Mouse (Mus musculus) limb, embryonic 12.5 days (tissue): ENCODE measurements around the gene 2310033P09Rik. TPM values are rescaled to one million over a fixed set of nuclear protein-coding genes. Genes with fewer than 3 reads are reported as not detected.
A peak's percentile ranks its signal among the peaks of the same experiment; 100 is the strongest.

Experiments
- ATAC-seq: fragments of 200-750 bp; cut with Nextera tagmentation; 2 replicates; pipeline ENCODE4 v1.8.0; 2017; ENCODE audit warnings: low read depth, moderate TSS enrichment; ENCODE audit not compliant: insufficient number of reproducible peaks, insufficient read depth, low FRiP score, low TSS enrichment
- H3K27ac ChIP-seq: fragments of 300-500 bp; sonication (generic); 2 replicates; pipeline ENCODE4 v1.5.1; 2016; ENCODE audit warnings: mild to moderate bottlenecking, moderate library complexity
- H3K27me3 ChIP-seq: fragments of 300-500 bp; sonication (generic); 2 replicates; pipeline ENCODE4 v1.6.1; 2016; ENCODE audit warnings: mild to moderate bottlenecking, moderate library complexity
- H3K36me3 ChIP-seq: fragments of 300-500 bp; sonication (generic); 2 replicates; pipeline ENCODE4 v1.6.1; 2016; ENCODE audit warnings: mild to moderate bottlenecking, moderate library complexity
- H3K4me1 ChIP-seq: fragments of 300-500 bp; sonication (generic); replicated peaks from 2 replicates; pipeline ENCODE4 v1.6.1; 2016
- H3K4me2 ChIP-seq: fragments of 300-500 bp; sonication (generic); 2 replicates; pipeline ENCODE4 v1.6.1; 2016; ENCODE audit warnings: mild to moderate bottlenecking, moderate library complexity
- H3K4me3 ChIP-seq: fragments of 300-500 bp; sonication (generic); replicated peaks from 2 replicates; pipeline ENCODE4 v1.5.1; 2016; ENCODE audit warnings: mild to moderate bottlenecking
- H3K9ac ChIP-seq: fragments of 300-500 bp; sonication (generic); replicated peaks from 2 replicates; pipeline ENCODE4 v1.6.1; 2016; ENCODE audit warnings: mild to moderate bottlenecking, moderate library complexity
- H3K9me3 ChIP-seq: fragments of 300-500 bp; sonication (generic); 2 replicates; pipeline ENCODE4 v1.6.1; 2016; ENCODE audit warnings: mild to moderate bottlenecking, moderate library complexity
- WGBS: fragments of 180-500 bp; shearing (Covaris S2); methylation state at CpG from one replicate; pipeline ENCODE4 v1.1.7; 2016; 5-methylcytosine and 5-hydroxymethylcytosine counted together
- polyA plus RNA-seq: library from polyadenylated mRNA; unstranded; fragments of >200 nt; fragmentation: Nextera tagmentation; extraction: Ambion mirVana; gene quantifications from 2 replicates; pipeline ENCODE4 v1.2.1, GENCODE M21; 2016

Gene 2310033P09Rik
- polyA plus RNA-seq, 1 experiment from 2014 or later: 36.9 TPM

- no peak overlapping the region for H3K4me2 ChIP-seq
- no peak overlapping the region for H3K27ac ChIP-seq
- ATAC-seq: no peak
- WGBS: 52% methylated on average over 6 of the region's 6 CpGs
- H3K36me3 ChIP-seq: no peaks in the 10 kb centered on the region
- H3K4me1 ChIP-seq: peaks cover 9% of the 10 kb centered on the region; the same call in 1 of the 2 replicates
- H3K9me3 ChIP-seq: no peaks in the 10 kb centered on the region
- H3K27me3 ChIP-seq: peaks cover 75% of the 10 kb centered on the region
- H3K4me3 ChIP-seq: no peak overlapping the region
- H3K9ac ChIP-seq: no peak overlapping the region
These were observed 33.8 kb upstream of the 2310033P09Rik start for GRCm38 (mm10) chr11:59174189-59174838.

- Histone ChIP-seq H3K4me2 (peak overlapping the region; percentile 39), H3K27me3 (peaks cover 93% of the 10 kb centered on the region), H3K9me3 (no peaks in the 10 kb centered on the region), H3K4me1 (peaks cover 9% of the 10 kb centered on the region; the same call in 1 of the 2 replicates), H3K9ac (no peak overlapping the region), H3K4me3 (peak overlapping the region; percentile 28), H3K36me3 (no peaks in the 10 kb centered on the region), H3K27ac (no peak overlapping the region)
- 4% methylated on average over 48 of the region's 48 CpGs for WGBS
- no peak for ATAC-seq
These were observed 31.6 kb upstream of the 2310033P09Rik start for GRCm38 (mm10) chr11:59176475-59176874.

GRCm38 (mm10) chr11:59176921-59177320 is 31.2 kb upstream of the 2310033P09Rik start:
- H3K27ac ChIP-seq: no peak overlapping the region
- H3K27me3 ChIP-seq: peaks cover 90% of the 10 kb centered on the region
- H3K4me2 ChIP-seq: peak overlapping the region; percentile 39
- H3K4me3 ChIP-seq: peak overlapping the region; percentile 28
- H3K4me1 ChIP-seq: peaks cover 9% of the 10 kb centered on the region; the same call in 1 of the 2 replicates
- no peaks in the 10 kb centered on the region for H3K9me3 ChIP-seq
- ATAC-seq: no peak
- no peaks in the 10 kb centered on the region for H3K36me3 ChIP-seq
- H3K9ac ChIP-seq: no peak overlapping the region; the same call in 1 of the 2 replicates
- WGBS: 8% methylated on average over 34 of the region's 34 CpGs

GRCm38 (mm10) chr11:59182864-59183331 is 25.2 kb upstream of the 2310033P09Rik start, which contains the start of gene Gjc2:
Gjc2 (minus strand) TSS chr11:59183213.
- H3K4me1 ChIP-seq: no peaks in the 10 kb centered on the region
- WGBS: 53% methylated on average over 3 of the region's 3 CpGs
- H3K4me3 ChIP-seq: no peak within 1 kb of the TSS
- no peak for ATAC-seq
- H3K36me3 ChIP-seq: peaks cover 50% of the 10 kb centered on the region
- no peak within 1 kb of the TSS for H3K27ac ChIP-seq
- H3K9ac ChIP-seq: 0 out of 2 replicates have a peak within 1 kb of the TSS, but pooled peaks have one; percentile 2
- peaks cover 32% of the 10 kb centered on the region for H3K27me3 ChIP-seq
- no peaks in the 10 kb centered on the region for H3K9me3 ChIP-seq
- H3K4me2 ChIP-seq: no peak within 1 kb of the TSS

GRCm38 (mm10) chr11:59183821-59184220 is 24.3 kb upstream of the 2310033P09Rik start:
- Histone ChIP-seq H3K9me3 (no peaks in the 10 kb centered on the region), H3K27ac (no peak overlapping the region), H3K27me3 (peaks cover 23% of the 10 kb centered on the region), H3K36me3 (peaks cover 50% of the 10 kb centered on the region), H3K4me3 (no peak overlapping the region), H3K4me1 (no peaks in the 10 kb centered on the region), H3K9ac (no peak overlapping the region), H3K4me2 (no peak overlapping the region)
- 59% methylated on average over 3 of the region's 3 CpGs for WGBS
- ATAC-seq: no peak

GRCm38 (mm10) chr11:59185490-59185889 is 22.6 kb upstream of the 2310033P09Rik start:
- peaks cover 6% of the 10 kb centered on the region for H3K27me3 ChIP-seq
- H3K4me2 ChIP-seq: no peak overlapping the region
- 0 out of 2 replicates have a peak, but pooled peaks cover 4% of the 10 kb centered on the region for H3K4me1 ChIP-seq
- no peak overlapping the region for H3K4me3 ChIP-seq
- peaks cover 50% of the 10 kb centered on the region for H3K36me3 ChIP-seq
- H3K9ac ChIP-seq: no peak overlapping the region
- no peaks in the 10 kb centered on the region for H3K9me3 ChIP-seq
- no peak for ATAC-seq
- no peak overlapping the region for H3K27ac ChIP-seq
- WGBS: 82% methylated on average over 5 of the region's 5 CpGs

- H3K36me3 ChIP-seq: peaks cover 42% of the 10 kb centered on the region
- no peak for ATAC-seq
- peaks cover 9% of the 10 kb centered on the region; the same call in 1 of the 2 replicates for H3K4me1 ChIP-seq
- no peaks in the 10 kb centered on the region for H3K27me3 ChIP-seq
- H3K4me2 ChIP-seq: no peak overlapping the region
- no peaks in the 10 kb centered on the region for H3K9me3 ChIP-seq
- no peak overlapping the region for H3K27ac ChIP-seq
- no peak overlapping the region for H3K4me3 ChIP-seq
- peak overlapping the region; percentile 4; the same call in 1 of the 2 replicates for H3K9ac ChIP-seq
- WGBS: 77% methylated on average over 6 of the region's 6 CpGs
These were observed 20.4 kb upstream of the 2310033P09Rik start for GRCm38 (mm10) chr11:59187706-59188105.

GRCm38 (mm10) chr11:59191231-59192058 is 16.7 kb upstream of the 2310033P09Rik start:
- WGBS: under 1% methylated on average over 59 of the region's 59 CpGs

GRCm38 (mm10) chr11:59192059-59192386 is 16.1 kb upstream of the 2310033P09Rik start, which contains the start of gene Guk1:
Guk1 (minus strand) TSS chr11:59192212.
- no peak; the same call in 1 of the 2 replicates for ATAC-seq
- H3K4me1 ChIP-seq: peaks cover 9% of the 10 kb centered on the region; the same call in 1 of the 2 replicates
- H3K27ac ChIP-seq: peak within 1 kb of the TSS; percentile 93
- no peaks in the 10 kb centered on the region for H3K36me3 ChIP-seq
- H3K9ac ChIP-seq: peak within 1 kb of the TSS; percentile 72
- H3K4me3 ChIP-seq: peak within 1 kb of the TSS; percentile 62
- H3K4me2 ChIP-seq: peak within 1 kb of the TSS; percentile 74
- no peaks in the 10 kb centered on the region for H3K9me3 ChIP-seq
- 7% methylated on average over 16 of the region's 16 CpGs for WGBS
- H3K27me3 ChIP-seq: no peaks in the 10 kb centered on the region

More at GRCm38 (mm10) chr11:59191231-59192058, 16.7 kb upstream of the 2310033P09Rik start:
- Histone ChIP-seq H3K9me3 (no peaks in the 10 kb centered on the region), H3K4me3 (peak overlapping the region; percentile 62), H3K9ac (peak overlapping the region; percentile 72), H3K27ac (peak overlapping the region; percentile 93), H3K4me1 (peaks cover 9% of the 10 kb centered on the region; the same call in 1 of the 2 replicates), H3K4me2 (peak overlapping the region; percentile 74), H3K27me3 (no peaks in the 10 kb centered on the region), H3K36me3 (peaks cover 5% of the 10 kb centered on the region; the same call in 1 of the 2 replicates)
- peak; percentile 94 for ATAC-seq

- Histone ChIP-seq H3K9me3 (no peaks in the 10 kb centered on the region), H3K27me3 (no peaks in the 10 kb centered on the region), H3K36me3 (peaks cover 21% of the 10 kb centered on the region), H3K9ac (no peak overlapping the region), H3K4me3 (no peak overlapping the region), H3K4me1 (peaks cover 3% of the 10 kb centered on the region), H3K4me2 (no peak overlapping the region), H3K27ac (no peak overlapping the region)
- no peak for ATAC-seq
These were observed 11.9 kb upstream of the 2310033P09Rik start for GRCm38 (mm10) chr11:59196230-59196629.
